Mouse (Mus musculus) brain, embryonic 14.5 days (tissue): ENCODE results near the gene Cdc14b.

Experiments
- CTCF ChIP-seq: fragments of 200-500 bp; IDR thresholded peaks from 2 replicates; pipeline ENCODE4 v1.5.1; 2012; ENCODE audit warnings: inconsistent platforms, mild to moderate bottlenecking, moderate library complexity, borderline replicate concordance; ENCODE audit not compliant: insufficient read depth, insufficient read length; ENCODE audit errors: extremely low read depth
- POLR2A ChIP-seq: fragments of 200-500 bp; IDR thresholded peaks from 2 replicates; pipeline ENCODE4 v1.6.1; 2012; ENCODE audit warnings: mild to moderate bottlenecking, inconsistent platforms, borderline replicate concordance; ENCODE audit not compliant: poor library complexity, insufficient read depth, insufficient read length, severe bottlenecking; ENCODE audit errors: extremely low read depth

GRCm38 (mm10) chr13:64183583-64183982, 91.5 kb downstream of the Cdc14b start:
- no peak for TF ChIP-seq POLR2A
- TF ChIP-seq CTCF, result no peak
